Mouse (Mus musculus): ENCODE measurements around the gene Rybp.

Rybp gene

DNA sequence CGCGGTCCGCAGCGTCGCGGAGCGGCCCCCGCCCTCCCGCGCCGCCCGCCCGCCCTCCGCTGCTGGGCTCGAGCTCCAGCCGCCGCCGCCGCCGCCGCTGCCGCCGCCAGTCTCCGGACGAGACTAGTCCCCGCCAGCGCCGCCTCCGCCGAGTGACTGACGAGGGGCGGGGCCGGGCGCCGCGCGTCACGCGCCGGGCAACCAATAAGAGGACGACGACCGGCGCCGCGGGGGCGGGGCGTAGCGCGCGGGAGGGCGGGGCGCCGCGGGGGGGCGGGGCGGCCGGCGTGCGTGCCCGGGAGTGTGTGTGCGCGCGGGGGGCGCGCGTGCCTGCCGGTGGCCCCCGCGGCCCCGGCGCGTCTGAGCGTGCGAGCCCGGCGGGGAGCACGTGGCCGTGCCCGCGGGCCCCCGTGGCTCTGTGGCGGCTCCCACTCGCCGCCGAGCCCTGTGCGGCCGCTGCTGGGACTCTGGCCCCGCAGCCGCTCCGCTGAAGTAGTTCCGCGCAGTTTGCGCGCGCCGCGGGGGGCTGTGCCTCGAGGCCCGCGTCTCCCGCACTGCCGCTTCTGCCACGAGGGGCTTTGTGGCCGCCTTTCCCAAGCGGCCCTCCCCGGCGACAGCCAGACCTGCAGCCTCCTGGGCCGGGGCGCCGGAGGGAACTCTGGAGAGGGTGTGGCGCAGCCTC, at the start of gene Rybp:
Gene Rybp, minus strand, starts transcription at position 152 of the 682 bp plus-strand sequence.
- in situ Hi-C loops (cut with MboI, MseI): no loop called here

DNA sequence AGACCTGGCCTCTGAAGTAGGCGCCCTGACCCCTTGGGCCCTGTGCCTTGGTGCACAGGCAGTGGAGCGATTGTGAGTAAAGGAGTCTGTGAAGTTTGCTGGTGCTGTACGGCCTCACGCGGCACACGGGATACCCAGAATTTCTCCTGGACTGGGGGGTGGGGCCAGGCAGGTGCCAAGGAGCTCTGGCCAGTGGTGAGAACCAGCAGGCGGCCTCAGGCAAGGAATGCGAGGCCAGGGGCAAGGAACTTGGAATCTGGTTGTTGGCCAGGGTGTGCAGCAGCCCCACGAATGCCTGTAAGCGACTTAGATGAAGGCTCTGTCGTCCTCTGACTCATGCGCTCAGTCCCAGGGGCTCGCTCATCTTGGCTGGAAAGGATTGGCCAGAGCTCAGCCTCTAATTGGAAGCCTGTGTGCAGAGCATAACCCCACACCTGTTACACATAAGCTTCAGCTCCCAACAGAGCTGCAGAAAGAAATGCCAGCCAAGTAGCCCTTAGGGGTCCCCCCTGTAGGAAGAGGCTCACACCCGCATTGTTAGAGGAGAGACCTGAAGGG, 49.4 kb upstream of the Rybp start:
- in situ Hi-C loops (cut with MboI, MseI): no loop called here

DNA sequence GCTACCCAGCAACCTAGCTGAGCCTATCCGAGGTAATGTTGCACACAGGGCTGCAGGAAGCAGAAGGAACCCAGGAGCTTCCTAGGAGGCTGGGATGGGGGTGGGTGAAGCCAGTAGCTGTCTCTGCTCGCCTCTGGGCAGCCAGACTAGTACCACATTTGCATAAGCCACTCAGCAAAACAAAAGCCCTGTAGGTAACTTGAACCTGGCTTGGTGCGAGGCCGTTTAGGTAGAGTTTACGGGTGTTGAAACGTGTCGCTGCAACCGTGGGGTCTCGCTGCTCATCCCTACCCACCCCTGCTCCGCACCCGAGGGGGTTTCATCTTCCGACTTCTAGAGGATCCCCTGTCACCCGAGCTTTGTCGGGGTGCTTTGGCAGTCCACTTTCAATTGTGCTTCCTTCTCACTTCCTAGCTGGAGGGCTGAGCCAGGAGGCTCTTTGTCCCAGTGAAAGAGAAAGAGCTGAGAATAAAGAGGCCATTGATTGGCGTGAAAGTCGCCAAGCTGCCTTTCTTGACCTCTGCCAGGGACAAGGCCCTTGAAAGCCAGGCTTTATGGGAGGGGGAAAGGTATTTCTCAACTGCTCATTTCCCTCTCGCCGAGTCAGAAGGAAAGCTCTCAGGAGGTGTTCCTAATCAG, 48.3 kb upstream of the Rybp start:
- in situ Hi-C loops (cut with MboI, MseI): no loop called here

DNA sequence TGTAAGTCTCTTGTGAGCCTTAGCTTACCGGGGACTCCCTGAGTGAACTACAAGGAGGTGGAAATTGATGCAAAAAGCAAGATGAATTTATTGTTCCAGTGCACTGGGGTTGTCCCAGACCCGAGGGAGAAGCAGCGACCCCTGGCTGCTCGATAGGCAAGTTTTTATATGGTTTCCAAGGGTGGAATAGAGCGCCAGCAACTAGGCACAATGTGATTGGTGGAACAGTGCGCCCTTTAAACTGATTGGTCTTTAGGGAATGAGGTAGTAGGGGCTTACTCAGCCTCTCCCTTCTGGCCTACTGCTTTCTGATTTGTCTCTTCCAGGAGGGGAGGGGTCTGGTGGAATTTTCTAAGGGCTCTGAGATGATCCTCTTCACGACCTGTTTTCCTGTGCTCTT, 46.5 kb upstream of the Rybp start:
- in situ Hi-C loops (cut with MboI, MseI): no loop called here

DNA sequence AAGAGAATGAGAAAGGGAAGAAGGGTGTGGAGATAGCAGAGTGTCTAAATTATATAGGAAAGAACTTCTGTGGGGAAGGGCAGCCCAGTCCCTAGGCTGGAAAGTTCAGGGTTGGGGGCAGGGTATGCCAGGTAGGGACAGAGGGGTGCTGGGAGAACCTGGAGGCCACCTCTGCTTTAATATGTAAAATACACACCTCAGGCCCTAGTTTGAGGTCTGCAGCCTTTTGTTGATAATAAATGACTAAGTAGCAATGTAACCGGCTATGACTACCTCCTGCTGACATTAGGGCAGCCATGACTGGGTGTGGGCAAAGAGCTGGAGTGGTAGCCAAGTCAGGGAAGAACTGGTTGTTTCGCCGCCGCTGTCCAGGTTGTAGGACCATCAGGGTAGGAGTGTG, 45.2 kb upstream of the Rybp start:
- in situ Hi-C loops (cut with MboI, MseI): no loop called here

DNA sequence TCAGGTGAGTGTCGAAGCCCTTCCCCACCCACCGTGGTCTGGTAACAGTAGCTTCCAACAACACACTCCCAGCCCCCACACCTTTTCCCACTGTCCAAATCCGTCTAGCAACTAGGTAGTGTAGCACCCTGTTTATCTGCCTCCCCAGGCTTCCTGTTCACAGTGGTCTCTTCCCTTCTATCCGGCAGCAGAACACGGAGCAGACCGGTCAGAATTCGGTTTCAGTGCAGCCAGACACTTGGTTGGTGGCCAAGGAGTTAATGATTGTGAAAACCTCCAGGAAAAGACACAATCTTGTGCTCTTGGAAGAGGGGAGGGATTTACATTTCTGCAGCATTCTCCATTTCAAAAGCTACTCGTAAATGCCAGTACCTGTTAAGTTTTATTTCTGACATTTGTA, 44.3 kb upstream of the Rybp start:
- in situ Hi-C loops (cut with MboI, MseI): no loop called here

DNA sequence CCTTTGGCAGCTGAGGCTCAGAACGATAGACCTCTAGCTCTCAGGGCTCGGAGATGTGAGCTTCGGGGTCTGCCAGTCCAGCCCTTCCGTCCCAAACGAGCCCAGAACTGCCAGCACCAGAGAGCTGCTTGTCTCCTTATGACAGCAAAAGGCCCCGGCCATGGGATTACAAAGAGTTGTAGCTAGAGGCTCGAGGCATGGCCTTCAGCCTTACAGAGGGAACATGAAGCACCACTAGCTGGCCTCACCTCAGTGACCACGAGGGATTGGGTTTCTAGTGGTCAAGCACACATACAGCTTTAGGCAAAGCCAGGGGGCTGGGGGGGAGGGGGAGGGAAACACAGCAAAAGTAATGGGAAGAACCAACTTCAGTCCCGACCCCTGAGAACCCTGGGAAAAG, 43.8 kb upstream of the Rybp start:
- in situ Hi-C loops (cut with MboI, MseI): no loop called here

DNA sequence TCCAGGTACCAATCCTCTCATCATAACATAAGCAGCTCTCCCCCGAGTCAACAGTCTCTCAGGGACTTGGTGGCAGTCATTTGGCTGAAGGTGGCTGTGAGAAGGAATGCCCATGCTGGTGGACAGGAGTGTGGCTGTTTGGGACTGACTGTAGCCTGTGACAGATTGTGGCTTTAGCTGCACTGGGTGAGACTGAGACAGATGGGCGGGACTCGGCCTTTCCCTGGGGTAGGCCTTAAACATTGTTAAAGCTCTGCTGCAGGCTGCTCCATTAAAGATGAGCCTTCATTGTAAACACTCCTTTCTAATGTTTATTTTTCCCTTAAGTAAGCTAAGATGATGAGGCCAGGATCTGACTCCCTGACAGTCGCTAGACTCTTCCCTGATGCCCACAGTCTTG, 42.3 kb upstream of the Rybp start:
- in situ Hi-C loops (cut with MboI, MseI): no loop called here

DNA sequence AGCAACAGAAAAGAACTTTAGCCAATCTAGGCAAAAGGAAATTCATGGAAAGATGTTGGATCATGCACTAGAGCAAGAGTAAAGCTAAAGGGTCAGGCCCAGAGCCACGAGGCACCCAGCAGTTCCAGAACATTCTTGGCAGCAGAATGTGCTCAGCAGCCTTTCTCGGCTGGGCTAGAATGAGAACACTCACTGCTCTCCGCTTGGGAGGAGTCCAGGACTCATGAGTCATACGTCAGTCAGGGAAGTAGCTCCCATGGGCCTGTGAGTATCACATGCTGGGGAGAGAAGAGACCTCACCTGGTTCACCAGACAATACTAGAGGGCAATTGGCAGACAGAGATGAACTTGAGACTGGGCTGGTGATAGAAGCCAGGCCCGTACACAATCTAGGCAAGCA, 39.8 kb upstream of the Rybp start:
- in situ Hi-C loops (cut with MboI, MseI): no loop called here

DNA sequence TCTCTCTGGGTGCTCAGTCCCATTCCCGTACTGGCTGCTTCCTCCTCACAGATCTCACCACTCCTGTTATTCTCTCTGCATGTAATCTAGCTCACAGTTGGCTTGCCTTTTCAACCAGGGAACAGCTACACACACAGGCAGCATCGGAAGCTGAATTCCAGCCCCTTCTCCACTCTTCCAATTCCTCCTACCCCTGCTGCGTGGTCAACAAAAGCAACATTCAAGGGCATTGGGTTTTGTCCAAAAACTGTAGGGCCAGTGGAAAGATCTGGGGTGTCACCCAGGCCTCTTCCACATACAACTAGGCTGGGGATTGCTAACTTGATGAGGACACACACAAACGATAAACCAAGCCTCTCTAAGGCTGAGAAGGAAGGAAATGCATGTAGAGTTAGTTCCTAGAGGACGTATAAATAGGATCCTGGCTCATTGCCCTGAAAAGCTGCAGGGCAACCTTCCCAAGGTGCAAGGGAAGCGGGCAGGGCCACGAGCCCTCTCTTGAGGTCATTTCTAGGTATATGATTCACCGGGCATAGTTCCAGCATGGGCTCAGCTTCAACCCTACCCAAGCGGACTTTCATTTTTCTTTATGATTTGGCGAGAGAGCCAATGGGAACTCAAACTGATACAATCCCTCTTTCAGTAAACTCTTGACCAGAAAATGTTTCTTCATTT, 36.6 kb upstream of the Rybp start:
- in situ Hi-C loops (cut with MboI, MseI): no loop called here

DNA sequence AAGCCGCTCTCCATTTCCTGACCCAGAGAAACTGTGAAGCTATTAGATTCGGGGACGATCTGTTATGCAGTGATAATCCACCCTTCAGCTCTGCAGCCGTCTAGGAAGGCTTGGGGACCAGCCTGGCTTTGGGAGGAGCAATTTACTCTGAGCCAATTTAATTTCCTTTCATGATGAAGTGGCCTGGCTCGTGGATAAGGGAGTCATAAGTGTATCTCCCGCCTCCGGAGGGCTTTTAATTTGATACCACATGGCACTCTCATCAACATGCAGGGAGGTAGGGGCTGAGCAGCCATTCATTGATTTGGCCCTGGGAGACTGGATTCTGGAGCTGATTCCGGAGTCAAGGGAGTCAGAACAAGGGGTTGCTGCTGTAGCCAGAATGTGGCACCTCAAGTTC, 35.3 kb upstream of the Rybp start:
- in situ Hi-C loops (cut with MboI, MseI): no loop called here

DNA sequence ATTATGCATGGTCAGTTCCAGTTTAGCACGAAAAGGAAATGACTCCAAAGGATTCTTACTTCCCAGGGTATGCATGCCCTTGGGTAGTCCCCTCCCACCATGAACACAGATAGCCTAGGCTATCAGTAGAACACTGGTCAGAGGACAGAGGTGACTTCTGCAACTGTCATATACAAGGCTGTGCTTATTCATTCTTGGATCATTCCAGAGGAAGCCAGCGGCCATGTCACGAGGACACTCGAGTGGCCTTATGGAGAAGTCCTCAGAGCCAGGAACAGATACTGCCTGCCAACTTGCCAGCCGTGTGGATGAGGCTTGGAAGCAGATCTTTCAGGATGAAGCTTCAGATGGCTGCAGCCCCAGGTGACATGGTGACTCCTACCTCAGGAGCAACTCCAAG, 34.9 kb upstream of the Rybp start:
- in situ Hi-C loops (cut with MboI, MseI): no loop called here

DNA sequence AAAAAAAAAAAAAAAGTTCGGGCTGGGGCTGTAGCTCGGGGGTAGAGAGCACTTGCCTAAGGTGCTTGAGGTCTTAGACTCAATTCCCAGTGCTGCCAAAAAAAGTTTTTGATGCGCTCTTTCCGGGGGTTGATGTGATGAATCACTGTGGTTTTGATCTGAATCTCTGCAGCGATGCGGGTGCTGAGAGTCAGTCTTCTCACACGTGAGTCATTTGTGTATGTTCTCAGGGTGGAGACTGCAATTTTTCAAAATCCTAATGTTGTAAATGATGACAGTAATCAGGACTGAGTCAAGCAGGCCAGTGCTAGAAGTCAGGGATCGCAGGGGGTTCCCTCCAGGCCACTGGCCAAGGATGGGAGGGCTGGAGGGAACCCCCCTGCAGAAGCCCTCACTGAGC, 26.9 kb upstream of the Rybp start:
- in situ Hi-C loops (cut with MboI, MseI): no loop called here

DNA sequence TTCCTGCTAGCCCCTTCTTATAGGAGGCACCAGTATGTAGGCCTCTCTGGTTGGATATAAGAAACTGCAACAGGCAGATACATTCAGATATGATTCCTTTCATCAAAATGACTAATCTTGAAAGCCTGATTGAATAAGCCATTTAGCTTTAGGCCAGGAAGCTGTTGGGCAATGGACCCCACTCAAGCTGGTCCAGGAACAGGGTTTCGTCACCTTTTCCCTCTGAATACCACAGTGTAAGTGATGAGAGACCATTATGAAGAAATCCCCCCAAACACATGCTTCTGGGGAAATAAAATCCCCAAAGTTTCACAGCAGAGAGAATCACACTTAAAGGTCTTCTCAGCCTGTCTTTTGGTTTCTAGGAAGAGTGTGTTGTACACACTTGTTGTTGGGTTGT, 23.9 kb upstream of the Rybp start:
- in situ Hi-C loops (cut with MboI, MseI): no loop called here

DNA sequence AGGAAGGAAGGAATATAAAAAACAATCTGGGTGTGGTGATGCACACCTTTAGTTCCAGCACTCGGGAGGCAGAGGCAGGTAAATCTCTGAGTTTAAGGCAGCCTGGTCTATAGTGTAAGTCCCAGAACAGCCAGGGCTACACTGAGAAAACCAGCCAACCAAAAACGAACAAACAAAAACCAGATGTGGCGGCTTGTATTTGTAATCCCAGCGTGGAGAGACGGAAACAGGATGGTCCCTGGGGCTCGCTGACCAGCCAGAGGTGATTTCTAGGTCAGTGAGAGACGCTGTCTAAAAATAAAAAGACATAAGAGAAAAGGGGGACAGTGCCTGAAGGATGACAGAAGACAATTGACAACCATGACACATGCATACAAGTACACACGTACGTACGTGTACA, 17.5 kb upstream of the Rybp start:
- in situ Hi-C loops (cut with MboI, MseI): no loop called here

DNA sequence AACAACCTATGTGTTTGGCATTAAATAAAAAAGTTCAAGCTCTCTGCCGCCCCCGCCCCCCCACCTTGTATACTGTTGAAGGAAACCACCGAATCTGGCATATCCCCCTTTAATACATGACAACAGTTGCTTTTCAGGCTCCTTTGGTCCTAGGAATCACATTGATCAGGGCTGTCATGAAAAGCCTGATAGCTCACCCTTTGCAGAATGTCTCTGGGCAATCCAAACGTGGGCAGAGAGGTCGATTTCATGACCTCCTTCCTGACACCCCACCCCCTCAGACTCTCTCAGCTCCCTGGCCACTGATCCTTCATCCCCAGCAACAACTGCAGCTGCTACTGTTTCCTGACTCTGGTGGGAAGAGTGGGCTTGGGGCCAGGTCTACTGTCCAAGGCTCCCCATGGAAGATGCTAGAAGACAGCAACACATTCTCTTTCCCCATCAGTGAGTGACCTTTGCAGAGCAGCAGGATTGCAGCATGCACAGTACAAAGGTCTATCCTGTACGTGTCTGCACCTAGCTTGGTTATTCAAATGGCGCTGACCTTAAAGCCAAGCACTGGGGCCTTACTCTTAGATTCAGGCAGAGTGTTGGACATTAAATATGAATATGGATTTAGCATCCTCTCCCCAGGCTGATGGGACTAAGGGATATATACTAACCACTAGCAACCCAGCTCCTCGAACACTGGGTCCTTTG, 14.3 kb upstream of the Rybp start:
- in situ Hi-C loops (cut with MboI, MseI): no loop called here

DNA sequence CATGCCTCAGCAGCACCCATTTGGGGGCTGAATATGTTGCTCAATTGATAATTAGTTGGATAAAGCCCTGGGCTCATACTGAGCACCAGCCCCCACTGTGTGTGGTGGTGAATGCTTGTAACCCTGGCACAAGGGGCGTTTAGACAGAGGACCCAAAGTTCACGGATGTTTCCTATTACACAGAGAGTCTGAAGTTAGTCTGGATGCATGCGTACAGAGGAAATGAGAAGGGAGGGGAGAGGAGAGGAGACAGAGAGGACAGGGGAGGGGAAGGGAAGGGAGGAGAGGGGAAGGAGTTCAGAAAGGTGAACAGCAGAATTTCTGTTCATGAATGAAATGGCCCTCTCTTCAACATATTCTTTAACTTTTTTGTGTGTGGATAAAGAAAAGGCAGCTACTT, 13.5 kb upstream of the Rybp start:
- in situ Hi-C loops (cut with MboI, MseI): no loop called here

DNA sequence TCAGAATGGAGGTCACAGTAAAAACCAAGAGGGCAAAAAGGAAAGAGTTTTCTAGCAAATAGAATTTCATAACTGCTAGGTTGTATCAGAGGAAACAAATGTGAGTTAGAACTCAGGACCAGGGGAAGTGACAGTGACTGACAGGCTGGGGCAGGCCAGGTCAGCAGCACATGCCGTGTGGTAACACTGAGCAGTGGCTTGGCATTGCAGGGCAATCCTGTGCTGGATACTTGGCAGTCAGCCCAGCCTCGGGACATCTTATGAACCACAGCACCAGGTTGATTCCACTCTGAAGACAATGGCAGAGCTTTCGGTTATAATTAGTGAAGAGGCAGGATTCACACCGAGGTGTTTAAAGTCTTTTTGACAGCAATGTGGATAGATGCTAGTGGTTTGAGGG, 11.7 kb upstream of the Rybp start:
- in situ Hi-C loops (cut with MboI, MseI): no loop called here

DNA sequence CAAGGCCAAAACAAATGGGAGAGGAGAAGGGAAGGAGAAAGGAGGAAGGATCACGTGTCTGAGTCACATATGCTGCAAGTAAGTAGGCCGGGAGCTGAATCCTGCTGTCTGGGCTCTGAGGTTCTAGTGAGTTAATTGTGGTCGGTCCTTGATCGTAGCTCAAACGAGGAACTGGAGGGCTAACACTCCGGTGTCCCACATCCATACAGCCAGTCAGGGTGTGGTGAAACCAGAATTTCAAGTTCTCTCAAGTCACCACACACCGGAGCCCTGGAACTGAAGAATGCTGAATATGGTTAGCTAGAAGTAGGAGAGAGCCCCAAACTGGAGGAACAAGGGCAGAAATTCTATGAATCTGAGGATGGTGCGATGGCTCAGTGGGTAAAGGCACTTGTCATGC, 10.3 kb upstream of the Rybp start:
- in situ Hi-C loops (cut with MboI, MseI): no loop called here

DNA sequence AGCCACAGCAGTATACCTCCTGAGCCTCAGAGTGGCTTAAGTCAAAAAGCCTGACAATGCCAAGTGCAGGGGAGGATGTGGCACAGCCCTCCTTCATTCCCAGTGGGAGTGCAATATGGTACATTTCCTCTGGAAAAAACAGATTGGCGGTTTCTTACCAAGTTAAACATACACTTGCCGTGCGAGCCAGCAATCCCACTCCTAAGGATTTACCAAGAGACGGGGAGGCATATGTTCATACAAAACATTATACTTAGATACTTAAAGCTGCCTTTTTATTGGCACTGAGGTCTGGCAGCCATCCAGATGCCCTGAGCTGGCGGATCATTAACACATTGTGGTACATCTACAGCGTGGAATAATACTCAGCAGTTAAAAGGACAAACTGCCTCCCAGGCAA, 5.1 kb upstream of the Rybp start:
- in situ Hi-C loops (cut with MboI, MseI): loop anchor here (5.0 kb wide), 1 partner anchor 80 kb away; no protein-coding TSS in a partner anchor

DNA sequence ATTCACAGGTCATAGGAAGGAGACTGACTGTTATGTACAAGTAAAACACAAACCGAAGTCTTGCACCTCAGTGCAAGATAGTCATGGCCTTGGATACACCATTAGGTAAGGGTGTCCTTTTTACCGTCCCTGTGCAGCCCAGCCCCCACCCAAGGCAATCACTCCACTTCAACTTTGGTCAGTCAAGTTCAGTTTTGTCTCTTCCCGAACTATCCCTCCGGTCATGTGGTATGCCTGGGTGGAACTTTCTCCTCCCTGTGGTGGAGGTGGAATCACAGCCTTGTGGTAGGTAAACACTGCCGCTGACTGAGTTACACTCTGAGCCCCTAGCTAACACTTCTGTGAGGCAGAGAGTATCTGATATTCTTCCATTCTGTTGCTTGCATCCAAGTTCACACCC, 1.8 kb upstream of the Rybp start:
- in situ Hi-C loops (cut with MboI, MseI): no loop called here

DNA sequence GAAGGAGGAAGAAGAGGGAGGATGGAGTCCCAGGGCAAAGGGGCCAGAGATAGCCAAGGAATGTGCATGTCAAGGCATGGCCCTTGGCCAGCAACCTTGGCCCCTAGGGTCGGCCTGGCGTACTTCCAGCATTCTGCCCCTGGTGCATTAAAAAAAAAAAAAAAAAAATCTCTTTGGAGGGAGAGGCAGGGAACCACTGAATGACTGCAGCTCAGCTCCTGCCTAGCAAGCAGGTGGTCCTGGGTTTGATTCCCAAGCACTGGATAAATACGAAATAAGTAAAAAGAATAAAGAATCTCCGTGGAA, 1.4 kb upstream of the Rybp start:
- in situ Hi-C loops (cut with MboI, MseI): no loop called here
